Mouse (Mus musculus): Measurements from ENCODE around the gene Hook1. TPM values are rescaled to one million over a fixed set of nuclear protein-coding genes. Genes with fewer than 3 reads are reported as not detected.

The Hook1 gene
- polyA plus RNA-seq, 1 experiment from 2014 or later = 7.9 TPM

GRCm38 (mm10) chr4:96062045-96062444 lies 95.0 kb downstream of the Hook1 start:
- Histone ChIP-seq H3K36me3 (ENCODE audit: control insufficient read depth, insufficient read depth) (no peaks in the 10 kb centered on the region), H3K9me3 (replicated peaks; ENCODE audit: control insufficient read depth, low read length) (no peaks in the 10 kb centered on the region), H3K27ac (ENCODE audit: low read length) (no peak overlapping the region), H3K27me3 (ENCODE audit: control insufficient read depth, insufficient read depth, low read depth, low read length) (no peaks in the 10 kb centered on the region), H3K4me1 (ENCODE audit: control insufficient read depth, low read depth, low read length) (no peaks in the 10 kb centered on the region), H3K4me2 (ENCODE audit: low read depth, low read length) (no peak overlapping the region), H3K4me3 (ENCODE audit: low read depth, low read length) (no peak overlapping the region), H3K9ac (ENCODE audit: low read depth, low read length) (no peak overlapping the region)
- ATAC-seq (ENCODE audit: low read depth) = no peak
- WGBS (ENCODE audit: insufficient replicate concordance) = 48% methylated on average over 2 of the region's 2 CpGs

Other genes with a start within 250 kb of the Hook1 start
- not detected in 2 replicates for gene Cyp2j13, start 110.3 kb downstream of the Hook1 start, polyA plus RNA-seq (2015; fragmentation: Nextera tagmentation; extraction: Ambion mirVana)
- gene Cyp2j12, start 173.9 kb downstream of the Hook1 start, polyA plus RNA-seq (2015; fragmentation: Nextera tagmentation; extraction: Ambion mirVana) = not detected in 2 replicates